7 mouse cellular contexts compared by ENCODE assay signal in the genomic region with DNA sequence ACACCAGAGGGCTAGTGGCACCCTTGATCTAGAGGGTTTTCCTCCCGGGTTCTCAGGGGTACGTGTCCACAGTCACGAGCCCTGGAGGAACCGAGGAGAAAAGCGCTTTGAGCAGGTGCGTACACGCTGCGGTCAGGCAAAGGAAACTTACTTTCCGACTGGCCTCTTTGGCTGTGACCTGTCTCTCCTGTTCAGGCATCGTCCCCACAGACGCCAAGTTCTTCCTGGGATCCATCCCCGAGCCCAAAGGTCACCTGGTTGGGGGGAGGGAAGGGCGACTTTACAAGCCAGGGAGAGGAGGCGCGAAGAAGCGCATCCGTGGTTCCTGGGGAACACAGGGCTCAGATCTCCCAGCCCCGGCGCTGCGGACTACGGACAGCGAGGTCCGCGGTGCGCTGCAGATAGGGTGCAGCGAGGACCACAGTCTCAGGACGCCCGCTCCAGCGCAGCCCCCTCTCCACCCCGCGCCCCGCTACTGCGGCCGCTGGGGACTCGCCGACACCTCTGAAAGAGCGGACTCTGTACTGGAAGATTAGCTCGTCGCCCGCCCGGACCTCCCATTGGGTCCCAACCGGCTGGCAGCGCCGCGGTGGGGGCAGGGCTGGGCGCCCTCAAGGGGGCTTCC. TPM values are rescaled to one million over a fixed set of nuclear protein-coding genes. Genes with fewer than 3 reads are reported as not detected.
DNase-seq lines count a peak whose midpoint lies in the region; ATAC-seq and TF ChIP-seq lines count a peak whose summit lies in the region.

A gene (minus strand): TSS at position 485 of the 625 bp plus-strand sequence.

- peaks cover 4% of the 10 kb centered on the region; the same call in 1 of the 2 replicates for H3K4me1 ChIP-seq in forebrain, postnatal 0 days (ENCODE audit: insufficient read depth)
- H3K4me1 ChIP-seq in midbrain, embryonic 12.5 days, result peaks cover 5% of the 10 kb centered on the region

- peaks cover 5% of the 10 kb centered on the region for H3K36me3 ChIP-seq in forebrain, postnatal 0 days (ENCODE audit: insufficient read depth)
- peaks cover 12% of the 10 kb centered on the region for H3K36me3 ChIP-seq in midbrain, embryonic 12.5 days

- H3K4me3 ChIP-seq in forebrain, postnatal 0 days (ENCODE audit: low read depth, low read length), result peak within 1 kb of the TSS; percentile 72
- H3K4me3 ChIP-seq in midbrain, embryonic 12.5 days, result peak within 1 kb of the TSS; percentile 70

- peak; percentile 1 for DNase-seq in ovary, adult 18-20 months (ENCODE audit: low spot score)
- no peak for DNase-seq in ovary, postnatal 14 days (ENCODE audit: low spot score)
- peak; percentile 55 for DNase-seq in brain, adult 2 months (ENCODE audit: low read depth, low spot score)
- no peak for DNase-seq in forebrain, postnatal 0 days
- DNase-seq in kidney, postnatal 10 days, result peak; percentile 70
- DNase-seq in adrenal gland, adult 18-20 months (ENCODE audit: low spot score in 2 of 2), result no peak

- ATAC-seq in forebrain, postnatal 0 days, result peak; percentile 83
- ATAC-seq in midbrain, embryonic 12.5 days (ENCODE audit: low FRiP score, low read depth), result peak; percentile 93

- TF ChIP-seq CTCF in forebrain, postnatal 0 days (IDR thresholded peaks at IDR 0.05; ENCODE audit: low read depth), result peak; percentile 2; the same call in 1 of the 2 replicates

- peak within 1 kb of the TSS; percentile 67 for H3K9ac ChIP-seq in forebrain, postnatal 0 days
- peak within 1 kb of the TSS; percentile 64 for H3K9ac ChIP-seq in midbrain, embryonic 12.5 days (replicated peaks)

- 3% methylated on average over 45 of the region's 46 CpGs for WGBS in forebrain, postnatal 0 days
- WGBS in midbrain, embryonic 12.5 days, result under 1% methylated on average over 45 of the region's 46 CpGs

- no peaks in the 10 kb centered on the region for H3K9me3 ChIP-seq in forebrain, postnatal 0 days (ENCODE audit: low read length)
- H3K9me3 ChIP-seq in midbrain, embryonic 12.5 days, result no peaks in the 10 kb centered on the region

- 0 out of 2 replicates have a peak within 1 kb of the TSS, but pooled peaks have one; percentile 15 for H3K27ac ChIP-seq in forebrain, postnatal 0 days (ENCODE audit: low read depth, low read length)
- H3K27ac ChIP-seq in midbrain, embryonic 12.5 days (replicated peaks), result 0 out of 2 replicates have a peak within 1 kb of the TSS, but pooled peaks have one; percentile 15

- peak within 1 kb of the TSS; percentile 94 for H3K4me2 ChIP-seq in forebrain, postnatal 0 days (ENCODE audit: low read depth)
- peak within 1 kb of the TSS; percentile 89 for H3K4me2 ChIP-seq in midbrain, embryonic 12.5 days (replicated peaks)

- H3K27me3 ChIP-seq in forebrain, postnatal 0 days (ENCODE audit: insufficient read depth, low read length), result peaks cover 12% of the 10 kb centered on the region
- H3K27me3 ChIP-seq in midbrain, embryonic 12.5 days, result peaks cover 14% of the 10 kb centered on the region

RNA-seq across cellular contexts. Expression of the gene that starts here (rescaled TPM):
- total RNA-seq in forebrain, postnatal 0 days (2014; rRNA removed), result 2.4 and 3.6 TPM in 2 replicates
- polyA plus RNA-seq in forebrain, postnatal 0 days (2015; fragmentation: Nextera tagmentation; extraction: Ambion mirVana), result 0.84 and 1.2 TPM in 2 replicates
- 1.9 and 2.6 TPM in 2 replicates for polyA plus RNA-seq in midbrain, embryonic 12.5 days (2016; fragmentation: Nextera tagmentation; extraction: Ambion mirVana)
- total RNA-seq in adrenal gland, adult 18-20 months (2021), result 1 to 10 TPM in 1 of 2 experiments, under 1 TPM in 1; 0.83 to 1.2 TPM

Comparison
In these comparisons a context has a peak if more than half of its experiments do, and no peak if none do; other contexts are left out.
1. DNase-seq: peak in ovary, adult 18-20 months (single experiment), brain, adult 2 months (single experiment) and kidney, postnatal 10 days (single experiment); none in ovary, postnatal 14 days (single experiment), forebrain, postnatal 0 days (single experiment) and adrenal gland, adult 18-20 months (0 of 2).